Mouse (Mus musculus) MEL (cell line): ENCODE measurements at regions not wholly inside any gene's neighbourhood (a gene's known extent, or its start where the extent isn't known, plus 50 kb on each side); places are given as distances from the start of the nearest gene placed in this dataset.

ENCODE experiments used
- DNase-seq: peaks from one replicate; pipeline ENCODE4 v3.0.0; 2011; ENCODE audit warnings: low read depth, low spot score
- H3K27ac ChIP-seq: 2 replicates; pipeline ENCODE4 v1.5.1; 2012; ENCODE audit warnings: low read depth, mild to moderate bottlenecking, control low read depth, low read length, moderate library complexity; ENCODE audit not compliant: control insufficient read depth
- H3K27me3 ChIP-seq, 2 experiments: fragments of 150-350 bp in 1 of 2; sonication (generic) in 1 of 2; 2 replicates each; pipeline ENCODE4 v1.6.1; 2012; ENCODE audit warnings: low read length in 2 of 2, mild to moderate bottlenecking in 2 of 2, improper control_type of control experiment in 1 of 2, moderate library complexity in 1 of 2; ENCODE audit not compliant: insufficient read depth in 2 of 2, control insufficient read depth in 1 of 2
- H3K36me3 ChIP-seq, 2 experiments: 2 replicates each; pipeline ENCODE4 v1.6.1; 2012 to 2014; ENCODE audit warnings: low read length in 2 of 2, improper control_type of control experiment in 1 of 2, inconsistent platforms in 1 of 2, mild to moderate bottlenecking in 1 of 2; ENCODE audit not compliant: insufficient read depth in 2 of 2, control insufficient read depth in 1 of 2
- H3K4me1 ChIP-seq, 2 experiments: fragments of 150-350 bp in 1 of 2; sonication (generic) in 1 of 2; 2 replicates each; pipeline ENCODE4 v1.6.1; 2012; ENCODE audit warnings: low read length in 2 of 2, improper control_type of control experiment in 1 of 2, mild to moderate bottlenecking in 1 of 2; ENCODE audit not compliant: insufficient read depth in 2 of 2, control insufficient read depth in 1 of 2
- H3K4me3 ChIP-seq, 2 experiments: fragments of 150-350 bp in 1 of 2; sonication (generic) in 1 of 2; 2 replicates each; pipeline ENCODE4 v1.5.1; 2012; ENCODE audit warnings: low read depth in 2 of 2, low read length in 2 of 2, mild to moderate bottlenecking in 2 of 2, moderate library complexity in 2 of 2, control low read depth in 1 of 2, improper control_type of control experiment in 1 of 2; ENCODE audit not compliant: control insufficient read depth in 1 of 2, insufficient read depth in 1 of 2
- H3K79me2 ChIP-seq: 2 replicates; pipeline ENCODE4 v1.6.1; 2012; ENCODE audit warnings: mild to moderate bottlenecking, low read length, moderate library complexity; ENCODE audit not compliant: control insufficient read depth, poor library complexity, insufficient read depth
- H3K9ac ChIP-seq: 2 replicates; pipeline ENCODE4 v1.6.1; 2012; ENCODE audit warnings: low read depth, mild to moderate bottlenecking, control low read depth, low read length, moderate library complexity; ENCODE audit not compliant: control insufficient read depth, poor library complexity, severe bottlenecking
- H3K9me3 ChIP-seq: fragments of 150-350 bp; sonication (generic); replicated peaks from 2 replicates; pipeline ENCODE4 v1.6.1; 2012; ENCODE audit warnings: mild to moderate bottlenecking, low read length, improper control_type of control experiment, moderate library complexity; ENCODE audit not compliant: insufficient read depth
- EP300 ChIP-seq, 2 experiments: IDR thresholded peaks; 2 replicates each; pipeline ENCODE4 v1.6.1; 2011; ENCODE audit warnings: improper control_type of control experiment in 2 of 2, low read length in 2 of 2, low read depth in 1 of 2, mild to moderate bottlenecking in 1 of 2
- ETS1 ChIP-seq: IDR thresholded peaks from 2 replicates; pipeline ENCODE4 v1.6.1; 2012; ENCODE audit warnings: low read depth, mild to moderate bottlenecking, inconsistent platforms, low read length, improper control_type of control experiment, moderate library complexity
- KAT2A ChIP-seq: conservative IDR thresholded peaks from 2 replicates; pipeline ENCODE4 v1.6.1; 2012; ENCODE audit warnings: low read depth, low read length, improper control_type of control experiment, inconsistent platforms
- MAX ChIP-seq: IDR thresholded peaks from 2 replicates; pipeline ENCODE4 v1.6.1; 2011; ENCODE audit warnings: low read length, improper control_type of control experiment
- MEF2A ChIP-seq: IDR thresholded peaks from 2 replicates; pipeline ENCODE4 v1.6.1; 2014; ENCODE audit warnings: low read depth, mild to moderate bottlenecking, inconsistent platforms, low read length, improper control_type of control experiment; ENCODE audit not compliant: poor library complexity, insufficient replicate concordance, severe bottlenecking; ENCODE audit errors: extremely low read depth
- MXI1 ChIP-seq: IDR thresholded peaks from 2 replicates; pipeline ENCODE4 v1.6.1; 2011; ENCODE audit warnings: mild to moderate bottlenecking, low read depth, low read length, improper control_type of control experiment
- NELFE ChIP-seq: IDR thresholded peaks from 2 replicates; pipeline ENCODE4 v1.6.1; 2011; ENCODE audit warnings: low read depth, low read length, improper control_type of control experiment
- NRF1 ChIP-seq: IDR thresholded peaks from 2 replicates; pipeline ENCODE4 v1.6.1; 2014; ENCODE audit warnings: low read depth, mild to moderate bottlenecking, inconsistent platforms, low read length, improper control_type of control experiment, moderate library complexity; ENCODE audit not compliant: poor library complexity, insufficient read depth, severe bottlenecking
- POLR2AphosphoS5 ChIP-seq: IDR thresholded peaks from 2 replicates; pipeline ENCODE4 v1.6.1; 2012; ENCODE audit warnings: low read depth, borderline replicate concordance, mild to moderate bottlenecking, inconsistent platforms, low read length, moderate library complexity, mixed read lengths
- RAD21 ChIP-seq: IDR thresholded peaks from 2 replicates; pipeline ENCODE4 v1.6.1; 2011; ENCODE audit warnings: mild to moderate bottlenecking, low read depth, low read length, improper control_type of control experiment
- RCOR1 ChIP-seq: IDR thresholded peaks from 2 replicates; pipeline ENCODE4 v1.6.1; 2012; ENCODE audit warnings: low read depth, mild to moderate bottlenecking, inconsistent platforms, low read length, improper control_type of control experiment
- SIN3A ChIP-seq: IDR thresholded peaks from 2 replicates; pipeline ENCODE4 v1.6.1; 2012; ENCODE audit warnings: low read length, improper control_type of control experiment, inconsistent platforms
- TBP ChIP-seq: IDR thresholded peaks from 2 replicates; pipeline ENCODE4 v1.8.0; 2011; ENCODE audit warnings: low read depth, low read length, improper control_type of control experiment
- TCF12 ChIP-seq: IDR thresholded peaks from 2 replicates; pipeline ENCODE4 v1.6.1; 2014; ENCODE audit warnings: low read depth, mild to moderate bottlenecking, inconsistent platforms, low read length, improper control_type of control experiment, moderate library complexity
- ZNF384 ChIP-seq: IDR thresholded peaks from 2 replicates; pipeline ENCODE4 v1.6.1; 2012; ENCODE audit warnings: low read depth, mild to moderate bottlenecking, inconsistent platforms, low read length, improper control_type of control experiment

- TF ChIP-seq TCF12: peak; percentile 87
Observed at GRCm38 (mm10) chr13:44663730-44664129, 65.5 kb upstream of the Jarid2 start (continued).

GRCm38 (mm10) chr13:44669761-44670160 lies 59.5 kb upstream of the Jarid2 start:
- Histone ChIP-seq H3K27ac (no peak overlapping the region), H3K9ac (no peak overlapping the region), H3K79me2 (no peaks in the 10 kb centered on the region), H3K9me3 (no peaks in the 10 kb centered on the region), H3K36me3 (no peaks in the 10 kb centered on the region; a peak in 1 of 4 replicates), H3K4me1 (peaks cover 3 to 13% of the 10 kb centered on the region in 2 experiments), H3K4me3 (no peak overlapping the region), H3K27me3 (no peaks in the 10 kb centered on the region)
- no peak for DNase-seq
- no peak for TF ChIP-seq POLR2AphosphoS5
- TF ChIP-seq ZNF384: no peak
- no peak for TF ChIP-seq SIN3A
- TF ChIP-seq MAX: no peak
- TF ChIP-seq NELFE: no peak
- TF ChIP-seq MXI1: no peak
- no peak for TF ChIP-seq MEF2A
- TF ChIP-seq TBP: no peak
- TF ChIP-seq EP300 (IDR thresholded peaks at IDR 0.05; ENCODE audit: low read depth in 1 of 2, low read length in 2 of 2): no peak

- H3K79me2 ChIP-seq: no peaks in the 10 kb centered on the region
- H3K36me3 ChIP-seq: no peaks in the 10 kb centered on the region; a peak in 1 of 4 replicates
- H3K4me1 ChIP-seq: peaks cover 3 to 13% of the 10 kb centered on the region in 2 experiments
- TF ChIP-seq ETS1 (no peak), ZNF384 (peak; percentile 68)
- peak; percentile 54 for DNase-seq
- peak overlapping the region; percentile 41 for H3K9ac ChIP-seq
- peak overlapping the region; percentile 23 to 63 for H3K4me3 ChIP-seq
- H3K27ac ChIP-seq: no peak overlapping the region
- H3K27me3 ChIP-seq: peaks cover 0 to 2% of the 10 kb centered on the region in 2 experiments; a peak in 2 of 4 replicates
- no peaks in the 10 kb centered on the region for H3K9me3 ChIP-seq
Observed at GRCm38 (mm10) chr13:44673337-44673966, 55.8 kb upstream of the Jarid2 start.

- 0 out of 2 replicates have a peak, but pooled peaks have one; percentile 13 for TF ChIP-seq TBP
- no peak for TF ChIP-seq RCOR1
- no peak for TF ChIP-seq RAD21
- 0 out of 2 replicates have a peak, but pooled peaks have one; percentile 21 for TF ChIP-seq NRF1
- TF ChIP-seq MAX: 0 out of 2 replicates have a peak, but pooled peaks have one; percentile 36
- TF ChIP-seq KAT2A: no peak
- TF ChIP-seq, all 39 proteins: peak for 3
- no peaks in the 10 kb centered on the region; a peak in 1 of 4 replicates for H3K36me3 ChIP-seq
- peak overlapping the region; percentile 23 to 63 for H3K4me3 ChIP-seq
- DNase-seq: peak; percentile 64
- peaks cover 0 to 2% of the 10 kb centered on the region in 2 experiments; a peak in 2 of 4 replicates for H3K27me3 ChIP-seq
- peaks cover 3 to 13% of the 10 kb centered on the region in 2 experiments for H3K4me1 ChIP-seq
- H3K9ac ChIP-seq: peak overlapping the region; percentile 41; the same call in 1 of the 2 replicates
- H3K79me2 ChIP-seq: no peaks in the 10 kb centered on the region
- H3K27ac ChIP-seq: no peak overlapping the region
- H3K9me3 ChIP-seq: no peaks in the 10 kb centered on the region
Observed at GRCm38 (mm10) chr13:44673967-44674357, 55.3 kb upstream of the Jarid2 start.
